In the genomic region with DNA sequence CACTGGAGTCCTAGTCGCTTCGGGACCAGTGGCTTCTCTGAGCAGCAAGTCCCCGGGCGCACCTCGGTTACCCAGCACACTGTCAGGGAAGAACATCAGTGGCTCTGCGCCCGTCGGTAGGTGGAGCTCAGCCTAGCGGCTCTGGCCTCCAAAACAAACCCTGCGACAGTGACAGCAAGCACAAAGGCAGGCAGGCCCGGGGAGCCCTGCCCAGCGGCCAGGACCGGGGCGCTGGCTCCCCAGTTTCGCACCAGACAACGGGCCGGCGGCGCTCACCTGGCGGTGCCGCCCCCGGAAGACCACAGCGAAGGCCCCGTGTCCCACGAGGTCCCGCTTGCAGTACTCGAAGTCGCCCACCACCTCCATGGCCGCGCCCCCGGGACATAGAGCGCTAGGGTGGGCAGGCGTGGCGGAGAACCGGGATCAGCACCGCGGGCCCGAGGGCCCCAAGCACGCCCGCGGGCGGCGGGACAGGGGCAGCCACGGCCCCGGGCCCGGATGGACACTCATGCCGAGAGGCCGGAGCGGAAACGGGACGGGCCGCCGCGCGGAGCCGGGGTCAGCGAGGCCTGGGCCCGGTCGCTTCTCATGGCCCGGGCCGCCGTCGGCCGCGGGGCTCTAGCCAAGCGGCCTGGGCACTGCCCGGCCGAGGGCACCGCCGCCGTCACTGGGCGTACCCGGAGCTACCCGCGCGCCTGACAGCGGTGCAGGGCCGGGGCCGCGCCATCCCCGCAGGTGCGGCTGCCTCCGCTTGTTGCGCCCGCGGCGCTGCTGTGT, we compare ENCODE assay signal across 8 mouse cellular contexts. TPM values are rescaled to one million over a fixed set of nuclear protein-coding genes. Genes with fewer than 3 reads are reported as not detected.
DNase-seq lines count a peak whose midpoint lies in the region; ATAC-seq and TF ChIP-seq lines count a peak whose summit lies in the region.

No protein-coding gene starts in this region.

- peak overlapping the region; percentile 73 for H3K9ac ChIP-seq in ES-Bruce4 (ENCODE audit: low read depth, poor library complexity, severe bottlenecking)
- peak overlapping the region; percentile 99 for H3K9ac ChIP-seq in forebrain, embryonic 12.5 days
- H3K9ac ChIP-seq in heart, postnatal 0 days (replicated peaks; ENCODE audit: low read depth, low read length) = peak overlapping the region; percentile 94
- peak overlapping the region; percentile 84 for H3K9ac ChIP-seq in liver, embryonic 15.5 days
- peak overlapping the region; percentile 77 for H3K9ac ChIP-seq in neural tube, embryonic 11.5 days (ENCODE audit: low read length)
- H3K9ac ChIP-seq in stomach, embryonic 16.5 days (ENCODE audit: low read length) = peak overlapping the region; percentile 98

- no peak for TF ChIP-seq EP300 in ES-Bruce4 (IDR thresholded peaks at IDR 0.05; ENCODE audit: insufficient read depth, low read depth, low read length)
- no peak for TF ChIP-seq EP300 in heart, postnatal 0 days (IDR thresholded peaks at IDR 0.05; ENCODE audit: low read depth)

- peaks cover 1% of the 10 kb centered on the region for H3K27me3 ChIP-seq in ES-Bruce4 (ENCODE audit: control insufficient read depth, insufficient read depth, low read length, poor library complexity, severe bottlenecking)
- H3K27me3 ChIP-seq in forebrain, embryonic 12.5 days = no peaks in the 10 kb centered on the region
- H3K27me3 ChIP-seq in heart, postnatal 0 days (ENCODE audit: control insufficient read depth, insufficient read depth, low read length) = no peaks in the 10 kb centered on the region
- peaks cover 22% of the 10 kb centered on the region for H3K27me3 ChIP-seq in liver, embryonic 15.5 days
- H3K27me3 ChIP-seq in neural tube, embryonic 11.5 days (ENCODE audit: control insufficient read depth, insufficient read depth, low read length) = no peaks in the 10 kb centered on the region
- no peaks in the 10 kb centered on the region for H3K27me3 ChIP-seq in stomach, embryonic 16.5 days (ENCODE audit: control insufficient read depth, insufficient read depth, low read length)

- no peaks in the 10 kb centered on the region for H3K9me3 ChIP-seq in ES-Bruce4 (replicated peaks; ENCODE audit: control insufficient read depth, insufficient read depth, low read length, poor library complexity, severe bottlenecking)
- H3K9me3 ChIP-seq in forebrain, embryonic 12.5 days = no peaks in the 10 kb centered on the region
- H3K9me3 ChIP-seq in heart, postnatal 0 days (replicated peaks; ENCODE audit: control insufficient read depth, low read length) = no peaks in the 10 kb centered on the region
- no peaks in the 10 kb centered on the region for H3K9me3 ChIP-seq in liver, embryonic 15.5 days (replicated peaks)
- H3K9me3 ChIP-seq in neural tube, embryonic 11.5 days (ENCODE audit: control insufficient read depth, low read length) = no peaks in the 10 kb centered on the region
- H3K9me3 ChIP-seq in stomach, embryonic 16.5 days (replicated peaks; ENCODE audit: control insufficient read depth, low read length) = no peaks in the 10 kb centered on the region

- no peak for TF ChIP-seq POLR2A in ES-Bruce4 (IDR thresholded peaks at IDR 0.05; ENCODE audit: insufficient read depth, low read length)

- no peaks in the 10 kb centered on the region for H3K36me3 ChIP-seq in ES-Bruce4 (ENCODE audit: control insufficient read depth, insufficient read depth, low read length, poor library complexity, severe bottlenecking)
- 0 out of 2 replicates have a peak, but pooled peaks cover 2% of the 10 kb centered on the region for H3K36me3 ChIP-seq in forebrain, embryonic 12.5 days (replicated peaks)
- H3K36me3 ChIP-seq in heart, postnatal 0 days (replicated peaks; ENCODE audit: control insufficient read depth, insufficient read depth, low read length) = peaks cover 15% of the 10 kb centered on the region
- H3K36me3 ChIP-seq in liver, embryonic 15.5 days (replicated peaks) = no peaks in the 10 kb centered on the region; the same call in 1 of the 2 replicates
- H3K36me3 ChIP-seq in neural tube, embryonic 11.5 days (ENCODE audit: control insufficient read depth, insufficient read depth, low read length) = no peaks in the 10 kb centered on the region
- H3K36me3 ChIP-seq in stomach, embryonic 16.5 days (ENCODE audit: control insufficient read depth, insufficient read depth, low read length) = no peaks in the 10 kb centered on the region

- H3K27ac ChIP-seq in ES-Bruce4 (ENCODE audit: insufficient read depth, low read length) = no peak overlapping the region
- peak overlapping the region; percentile 96 for H3K27ac ChIP-seq in forebrain, embryonic 12.5 days
- peak overlapping the region; percentile 90 for H3K27ac ChIP-seq in heart, postnatal 0 days (ENCODE audit: low read depth)
- H3K27ac ChIP-seq in liver, embryonic 15.5 days (replicated peaks) = peak overlapping the region; percentile 86
- H3K27ac ChIP-seq in neural tube, embryonic 11.5 days (ENCODE audit: low read depth, low read length) = peak overlapping the region; percentile 91
- H3K27ac ChIP-seq in stomach, embryonic 16.5 days (ENCODE audit: low read length) = peak overlapping the region; percentile 86

- TF ChIP-seq CTCF in ES-Bruce4 (IDR thresholded peaks at IDR 0.05; ENCODE audit: low read depth, low read length) = peak; percentile 37
- TF ChIP-seq CTCF in heart, postnatal 0 days (IDR thresholded peaks at IDR 0.05; ENCODE audit: low read depth) = peak; percentile 55

- H3K4me2 ChIP-seq in forebrain, embryonic 12.5 days = peak overlapping the region; percentile 77
- peak overlapping the region; percentile 88 for H3K4me2 ChIP-seq in heart, postnatal 0 days (ENCODE audit: low read depth, low read length)
- peak overlapping the region; percentile 98 for H3K4me2 ChIP-seq in liver, embryonic 15.5 days
- H3K4me2 ChIP-seq in neural tube, embryonic 11.5 days (ENCODE audit: low read depth) = peak overlapping the region; percentile 70
- peak overlapping the region; percentile 95 for H3K4me2 ChIP-seq in stomach, embryonic 16.5 days (ENCODE audit: low read depth, low read length)

- peak; percentile 87 for ATAC-seq in forebrain, embryonic 12.5 days (ENCODE audit: low FRiP score)
- peak; percentile 84 for ATAC-seq in heart, postnatal 0 days (ENCODE audit: insufficient read depth, low read depth)
- ATAC-seq in liver, embryonic 15.5 days (ENCODE audit: insufficient read depth) = peak; percentile 79
- ATAC-seq in neural tube, embryonic 11.5 days (ENCODE audit: insufficient read depth, low FRiP score, low TSS enrichment) = peak; percentile 88
- ATAC-seq in stomach, embryonic 16.5 days (ENCODE audit: insufficient read depth, low FRiP score) = peak; percentile 78

- peak overlapping the region; percentile 77 for H3K4me3 ChIP-seq in ES-Bruce4 (ENCODE audit: low read depth, low read length)
- H3K4me3 ChIP-seq in forebrain, embryonic 12.5 days (replicated peaks) = peak overlapping the region; percentile 98
- H3K4me3 ChIP-seq in heart, postnatal 0 days (ENCODE audit: low read depth, low read length) = peak overlapping the region; percentile 76
- H3K4me3 ChIP-seq in liver, embryonic 15.5 days (replicated peaks) = peak overlapping the region; percentile 79
- peak overlapping the region; percentile 65 for H3K4me3 ChIP-seq in neural tube, embryonic 11.5 days (ENCODE audit: low read depth, low read length)
- H3K4me3 ChIP-seq in stomach, embryonic 16.5 days (replicated peaks; ENCODE audit: low read length) = peak overlapping the region; percentile 97

- DNase-seq in c-Kit-positive CD71-positive TER-119-positive erythroid progenitor cells, embryonic 14.5 days (ENCODE audit: low spot score) = peak; percentile 73
- peak; percentile 78 for DNase-seq in heart, postnatal 0 days (ENCODE audit: low spot score)
- DNase-seq in kidney, postnatal 4 days = peak; percentile 80 to 88
- peak; percentile 84 for DNase-seq in neural tube, embryonic 11.5 days (ENCODE audit: low spot score)

- under 1% methylated on average over 87 of the region's 87 CpGs for WGBS in forebrain, embryonic 12.5 days
- WGBS in heart, postnatal 0 days = under 1% methylated on average over 67 of the region's 87 CpGs
- WGBS in liver, embryonic 15.5 days (ENCODE audit: insufficient replicate concordance) = under 1% methylated on average over 83 of the region's 87 CpGs
- WGBS in neural tube, embryonic 11.5 days = under 1% methylated on average over 74 of the region's 87 CpGs
- WGBS in stomach, embryonic 16.5 days = under 1% methylated on average over 87 of the region's 87 CpGs

- no peaks in the 10 kb centered on the region for H3K4me1 ChIP-seq in ES-Bruce4 (ENCODE audit: control insufficient read depth, insufficient read depth, low read length)
- H3K4me1 ChIP-seq in forebrain, embryonic 12.5 days = peaks cover 15% of the 10 kb centered on the region
- H3K4me1 ChIP-seq in heart, postnatal 0 days (ENCODE audit: control insufficient read depth, insufficient read depth) = peaks cover 5% of the 10 kb centered on the region; the same call in 1 of the 2 replicates
- H3K4me1 ChIP-seq in liver, embryonic 15.5 days (replicated peaks) = peaks cover 23% of the 10 kb centered on the region
- H3K4me1 ChIP-seq in neural tube, embryonic 11.5 days (ENCODE audit: control insufficient read depth, insufficient read depth, low read length) = no peaks in the 10 kb centered on the region
- peaks cover 7% of the 10 kb centered on the region; the same call in 1 of the 2 replicates for H3K4me1 ChIP-seq in stomach, embryonic 16.5 days (ENCODE audit: control insufficient read depth, insufficient read depth, low read length)

RNA-seq across cellular contexts. Expression of a gene that starts 0.5 kb away (rescaled TPM):
- polyA plus RNA-seq in ES-Bruce4 (2011; ENCODE audit: insufficient read depth, insufficient read length, low read depth, missing spikeins) = 8.2 and 10.8 TPM in 2 replicates
- polyA plus RNA-seq in forebrain, embryonic 12.5 days (2016; fragmentation: Nextera tagmentation; extraction: Ambion mirVana) = 31.4 and 32.3 TPM in 2 replicates
- total RNA-seq in heart, postnatal 0 days (2014; rRNA removed; ENCODE audit: low replicate concordance) = 33.8 and 41.0 TPM in 2 replicates
- 8.6 and 9.2 TPM in 2 replicates for polyA plus RNA-seq in heart, postnatal 0 days (2015; fragmentation: Nextera tagmentation; extraction: Ambion mirVana)
- 2.6 and 2.9 TPM in 2 replicates for polyA plus RNA-seq in liver, embryonic 15.5 days (2015; fragmentation: Nextera tagmentation; extraction: Ambion mirVana)
- 32.5 and 37.5 TPM in 2 replicates for polyA plus RNA-seq in neural tube, embryonic 11.5 days (2014; fragmentation: Nextera tagmentation; extraction: Ambion mirVana)
- 8.2 and 8.9 TPM in 2 replicates for polyA plus RNA-seq in stomach, embryonic 16.5 days (2015; fragmentation: Nextera tagmentation; extraction: Ambion mirVana)
